Mouse (Mus musculus): ENCODE measurements around the gene Fgfr2. TPM values are rescaled to one million over a fixed set of nuclear protein-coding genes. Genes with fewer than 3 reads are reported as not detected.

Fgfr2 gene
- polyA plus RNA-seq, 1 experiment: 0.17 TPM

- peak overlapping the region; percentile 85 for H3K4me2 ChIP-seq (ENCODE audit: low read depth)
- H3K4me3 ChIP-seq: peak overlapping the region; percentile 18
- H3ac ChIP-seq (ENCODE audit: control insufficient read depth, insufficient read length): no peak overlapping the region
- H3K36me3 ChIP-seq (ENCODE audit: control insufficient read depth, insufficient read depth): no peaks in the 10 kb centered on the region
- H3K79me2 ChIP-seq (ENCODE audit: control insufficient read depth, insufficient read depth): peaks cover 89% of the 10 kb centered on the region
- TF ChIP-seq TCF3 (IDR thresholded peaks at IDR 0.05; ENCODE audit: insufficient read length, low read depth) (no peak), E2F4 (IDR thresholded peaks at IDR 0.05; ENCODE audit: insufficient read depth) (no peak), MAX (IDR thresholded peaks at IDR 0.05; ENCODE audit: low read depth) (no peak), SRF (IDR thresholded peaks at IDR 0.05; ENCODE audit: control insufficient read depth, insufficient read length, low read depth) (no peak), USF1 (IDR thresholded peaks at IDR 0.05; ENCODE audit: low read depth) (no peak)
- no peaks in the 10 kb centered on the region for H3K27me3 ChIP-seq (ENCODE audit: control insufficient read depth, insufficient read depth, insufficient read length)
These were observed 33.4 kb downstream of the Fgfr2 start for GRCm38 (mm10) chr7:133089621-133090260.

- peak overlapping the region; percentile 18 for H3K4me3 ChIP-seq
- no peaks in the 10 kb centered on the region for H3K27me3 ChIP-seq (ENCODE audit: control insufficient read depth, insufficient read depth, insufficient read length)
- no peak for TF ChIP-seq MYOD1 (IDR thresholded peaks at IDR 0.05; ENCODE audit: control insufficient read depth in 1 of 3, insufficient read length in 2 of 3, low read depth in 2 of 3)
- TF ChIP-seq POLR2A (IDR thresholded peaks at IDR 0.05; ENCODE audit: insufficient read length, low read depth): peak; percentile 66
- no peak for TF ChIP-seq TCF3 (IDR thresholded peaks at IDR 0.05; ENCODE audit: insufficient read length, low read depth)
- TF ChIP-seq POLR2AphosphoS2 (IDR thresholded peaks at IDR 0.05; ENCODE audit: insufficient read length, low read depth): peak; percentile 73
- peak; percentile 87 for TF ChIP-seq SRF (IDR thresholded peaks at IDR 0.05; ENCODE audit: control insufficient read depth, insufficient read length, low read depth)
- peak overlapping the region; percentile 52 for H3ac ChIP-seq (ENCODE audit: control insufficient read depth, insufficient read length)
- H3K36me3 ChIP-seq (ENCODE audit: control insufficient read depth, insufficient read depth): no peaks in the 10 kb centered on the region
- H3K4me2 ChIP-seq (ENCODE audit: low read depth): peak overlapping the region; percentile 85
- peaks cover 91% of the 10 kb centered on the region for H3K79me2 ChIP-seq (ENCODE audit: control insufficient read depth, insufficient read depth)
These were observed 34.3 kb downstream of the Fgfr2 start for GRCm38 (mm10) chr7:133088830-133089261.

- Histone ChIP-seq H3K79me2 (ENCODE audit: control insufficient read depth, insufficient read depth) (peaks cover 91% of the 10 kb centered on the region), H3K4me2 (ENCODE audit: low read depth) (peak overlapping the region; percentile 85), H3ac (ENCODE audit: control insufficient read depth, insufficient read length) (peak overlapping the region; percentile 52), H3K36me3 (ENCODE audit: control insufficient read depth, insufficient read depth) (no peaks in the 10 kb centered on the region), H3K4me3 (peak overlapping the region; percentile 18), H3K27me3 (ENCODE audit: control insufficient read depth, insufficient read depth, insufficient read length) (no peaks in the 10 kb centered on the region)
- TF ChIP-seq TCF3 (IDR thresholded peaks at IDR 0.05; ENCODE audit: insufficient read length, low read depth) (no peak), MYOD1 (IDR thresholded peaks at IDR 0.05; ENCODE audit: control insufficient read depth in 1 of 3, insufficient read length in 2 of 3, low read depth in 2 of 3) (no peak), CEBPB (IDR thresholded peaks at IDR 0.05; ENCODE audit: insufficient read depth, poor library complexity, severe bottlenecking) (no peak), MAX (IDR thresholded peaks at IDR 0.05; ENCODE audit: low read depth) (no peak), USF1 (IDR thresholded peaks at IDR 0.05; ENCODE audit: low read depth) (no peak), TCF12 (IDR thresholded peaks at IDR 0.05; ENCODE audit: insufficient read depth, poor library complexity, severe bottlenecking) (no peak), MYOG (IDR thresholded peaks at IDR 0.05; ENCODE audit: control insufficient read depth in 1 of 3, insufficient read depth in 1 of 3, insufficient read length in 2 of 3, low read depth in 2 of 3) (no peak), SRF (IDR thresholded peaks at IDR 0.05; ENCODE audit: control insufficient read depth, insufficient read length, low read depth) (no peak), POLR2AphosphoS2 (IDR thresholded peaks at IDR 0.05; ENCODE audit: insufficient read length, low read depth) (no peak)
These were observed 34.7 kb downstream of the Fgfr2 start for GRCm38 (mm10) chr7:133088411-133088810.

- no peak overlapping the region for H3K4me3 ChIP-seq
- TF ChIP-seq TCF12 (IDR thresholded peaks at IDR 0.05; ENCODE audit: insufficient read depth, poor library complexity, severe bottlenecking) (no peak), MYOG (IDR thresholded peaks at IDR 0.05; ENCODE audit: control insufficient read depth in 1 of 3, insufficient read depth in 1 of 3, insufficient read length in 2 of 3, low read depth in 2 of 3) (peak in 1 of 3 experiments; percentile 60), SRF (IDR thresholded peaks at IDR 0.05; ENCODE audit: control insufficient read depth, insufficient read length, low read depth) (no peak), POLR2A (IDR thresholded peaks at IDR 0.05; ENCODE audit: insufficient read length, low read depth) (no peak), TCF3 (IDR thresholded peaks at IDR 0.05; ENCODE audit: insufficient read length, low read depth) (no peak), USF1 (IDR thresholded peaks at IDR 0.05; ENCODE audit: low read depth) (no peak), REST (IDR thresholded peaks at IDR 0.05; ENCODE audit: insufficient read depth, insufficient read length) (no peak), E2F4 (IDR thresholded peaks at IDR 0.05; ENCODE audit: insufficient read depth) (no peak), MAX (IDR thresholded peaks at IDR 0.05; ENCODE audit: low read depth) (no peak), POLR2AphosphoS2 (IDR thresholded peaks at IDR 0.05; ENCODE audit: insufficient read length, low read depth) (no peak), CEBPB (IDR thresholded peaks at IDR 0.05; ENCODE audit: insufficient read depth, poor library complexity, severe bottlenecking) (no peak), MYOD1 (IDR thresholded peaks at IDR 0.05; ENCODE audit: control insufficient read depth in 1 of 3, insufficient read length in 2 of 3, low read depth in 2 of 3) (peak in 2 of 3 experiments; percentile 19 to 77)
- peaks cover 75% of the 10 kb centered on the region for H3K79me2 ChIP-seq (ENCODE audit: control insufficient read depth, insufficient read depth)
- no peaks in the 10 kb centered on the region for H3K27me3 ChIP-seq (ENCODE audit: control insufficient read depth, insufficient read depth, insufficient read length)
- no peak overlapping the region for H3K4me2 ChIP-seq (ENCODE audit: low read depth)
- no peaks in the 10 kb centered on the region for H3K36me3 ChIP-seq (ENCODE audit: control insufficient read depth, insufficient read depth)
- no peak overlapping the region for H3ac ChIP-seq (ENCODE audit: control insufficient read depth, insufficient read length)
These were observed 37.7 kb downstream of the Fgfr2 start for GRCm38 (mm10) chr7:133085408-133085807.

- H3ac ChIP-seq (ENCODE audit: control insufficient read depth, insufficient read length): no peak overlapping the region
- H3K4me3 ChIP-seq: no peak overlapping the region
- TF ChIP-seq E2F4 (IDR thresholded peaks at IDR 0.05; ENCODE audit: insufficient read depth) (no peak), POLR2A (IDR thresholded peaks at IDR 0.05; ENCODE audit: insufficient read length, low read depth) (no peak), USF1 (IDR thresholded peaks at IDR 0.05; ENCODE audit: low read depth) (no peak), REST (IDR thresholded peaks at IDR 0.05; ENCODE audit: insufficient read depth, insufficient read length) (no peak), POLR2AphosphoS2 (IDR thresholded peaks at IDR 0.05; ENCODE audit: insufficient read length, low read depth) (no peak), TCF3 (IDR thresholded peaks at IDR 0.05; ENCODE audit: insufficient read length, low read depth) (no peak), SRF (IDR thresholded peaks at IDR 0.05; ENCODE audit: control insufficient read depth, insufficient read length, low read depth) (no peak), CEBPB (IDR thresholded peaks at IDR 0.05; ENCODE audit: insufficient read depth, poor library complexity, severe bottlenecking) (no peak), MYOG (IDR thresholded peaks at IDR 0.05; ENCODE audit: control insufficient read depth in 1 of 3, insufficient read depth in 1 of 3, insufficient read length in 2 of 3, low read depth in 2 of 3) (no peak), MAX (IDR thresholded peaks at IDR 0.05; ENCODE audit: low read depth) (no peak), TCF12 (IDR thresholded peaks at IDR 0.05; ENCODE audit: insufficient read depth, poor library complexity, severe bottlenecking) (no peak), MYOD1 (IDR thresholded peaks at IDR 0.05; ENCODE audit: control insufficient read depth in 1 of 3, insufficient read length in 2 of 3, low read depth in 2 of 3) (no peak)
- no peaks in the 10 kb centered on the region for H3K36me3 ChIP-seq (ENCODE audit: control insufficient read depth, insufficient read depth)
- no peaks in the 10 kb centered on the region for H3K27me3 ChIP-seq (ENCODE audit: control insufficient read depth, insufficient read depth, insufficient read length)
- peaks cover 64% of the 10 kb centered on the region for H3K79me2 ChIP-seq (ENCODE audit: control insufficient read depth, insufficient read depth)
- no peak overlapping the region for H3K4me2 ChIP-seq (ENCODE audit: low read depth)
These were observed 39.1 kb downstream of the Fgfr2 start for GRCm38 (mm10) chr7:133083936-133084614.
